Mouse (Mus musculus) embryonic facial prominence, embryonic 12.5 days (tissue): Measurements from ENCODE around the gene Hoxa4. TPM values are rescaled to one million over a fixed set of nuclear protein-coding genes. Genes with fewer than 3 reads are reported as not detected.

ENCODE experiments used
- ATAC-seq: fragments of 200-750 bp; cut with Nextera tagmentation; 2 replicates; pipeline ENCODE4 v1.8.0; 2017; ENCODE audit not compliant: insufficient number of reproducible peaks, insufficient read depth, low FRiP score, low TSS enrichment
- H3K27ac ChIP-seq: fragments of 300-500 bp; sonication (generic); 2 replicates; pipeline ENCODE4 v1.5.1; 2016; ENCODE audit warnings: mild to moderate bottlenecking
- H3K27me3 ChIP-seq: fragments of 300-500 bp; sonication (generic); 2 replicates; pipeline ENCODE4 v1.6.1; 2016; ENCODE audit warnings: mild to moderate bottlenecking, moderate library complexity
- H3K36me3 ChIP-seq: fragments of 300-500 bp; sonication (generic); 2 replicates; pipeline ENCODE4 v1.6.1; 2016; ENCODE audit warnings: mild to moderate bottlenecking
- H3K4me1 ChIP-seq: fragments of 300-500 bp; sonication (generic); 2 replicates; pipeline ENCODE4 v1.6.1; 2016
- H3K4me2 ChIP-seq: fragments of 300-500 bp; sonication (generic); replicated peaks from 2 replicates; pipeline ENCODE4 v1.6.1; 2016; ENCODE audit warnings: mild to moderate bottlenecking, moderate library complexity
- H3K4me3 ChIP-seq: fragments of 300-500 bp; sonication (generic); 2 replicates; pipeline ENCODE4 v1.5.1; 2016; ENCODE audit warnings: mild to moderate bottlenecking
- H3K9ac ChIP-seq: fragments of 300-500 bp; sonication (generic); 2 replicates; pipeline ENCODE4 v1.6.1; 2016; ENCODE audit warnings: mild to moderate bottlenecking, moderate library complexity
- H3K9me3 ChIP-seq: fragments of 300-500 bp; sonication (generic); 2 replicates; pipeline ENCODE4 v1.6.1; 2016; ENCODE audit warnings: mild to moderate bottlenecking, moderate library complexity
- WGBS: fragments of 180-500 bp; shearing (Covaris S2); methylation state at CpG from one replicate; pipeline ENCODE4 v1.1.7; 2016; 5-methylcytosine and 5-hydroxymethylcytosine counted together
- polyA plus RNA-seq: library from polyadenylated mRNA; unstranded; fragments of >200 nt; fragmentation: Nextera tagmentation; extraction: Ambion mirVana; gene quantifications from 2 replicates; pipeline ENCODE4 v1.2.1, GENCODE M21; 2016

Hoxa4 gene
- polyA plus RNA-seq, 1 experiment from 2014 or later, result not detected

DNA sequence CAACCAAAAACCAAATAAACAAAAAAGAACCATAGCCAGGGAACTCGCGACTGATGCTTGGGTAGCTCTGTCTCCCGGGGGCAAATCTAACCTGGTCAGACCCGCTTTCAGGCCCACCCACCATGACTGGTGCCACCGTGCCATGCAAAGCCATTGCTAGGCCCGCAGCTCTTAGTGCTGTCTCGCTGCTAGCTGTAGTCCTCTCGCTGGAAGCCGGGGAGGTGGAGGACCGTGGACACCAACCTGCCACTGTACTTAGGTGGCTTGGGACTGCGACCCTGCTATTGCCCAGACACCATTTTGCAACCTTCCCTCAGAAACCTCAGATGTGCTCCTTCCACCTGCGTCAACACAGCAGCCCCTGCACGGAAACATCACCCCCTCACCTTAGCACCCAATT is 20.4 kb upstream of the Hoxa4 start:
- no peak overlapping the region for H3K4me3 ChIP-seq
- H3K4me1 ChIP-seq, result peaks cover 3% of the 10 kb centered on the region
- H3K9ac ChIP-seq, result no peak overlapping the region
- no peaks in the 10 kb centered on the region for H3K9me3 ChIP-seq
- no peak for ATAC-seq
- 3% methylated on average over 13 of the region's 13 CpGs for WGBS
- peaks cover 95% of the 10 kb centered on the region for H3K27me3 ChIP-seq
- no peaks in the 10 kb centered on the region for H3K36me3 ChIP-seq
- no peak overlapping the region for H3K27ac ChIP-seq
- H3K4me2 ChIP-seq, result no peak overlapping the region

DNA sequence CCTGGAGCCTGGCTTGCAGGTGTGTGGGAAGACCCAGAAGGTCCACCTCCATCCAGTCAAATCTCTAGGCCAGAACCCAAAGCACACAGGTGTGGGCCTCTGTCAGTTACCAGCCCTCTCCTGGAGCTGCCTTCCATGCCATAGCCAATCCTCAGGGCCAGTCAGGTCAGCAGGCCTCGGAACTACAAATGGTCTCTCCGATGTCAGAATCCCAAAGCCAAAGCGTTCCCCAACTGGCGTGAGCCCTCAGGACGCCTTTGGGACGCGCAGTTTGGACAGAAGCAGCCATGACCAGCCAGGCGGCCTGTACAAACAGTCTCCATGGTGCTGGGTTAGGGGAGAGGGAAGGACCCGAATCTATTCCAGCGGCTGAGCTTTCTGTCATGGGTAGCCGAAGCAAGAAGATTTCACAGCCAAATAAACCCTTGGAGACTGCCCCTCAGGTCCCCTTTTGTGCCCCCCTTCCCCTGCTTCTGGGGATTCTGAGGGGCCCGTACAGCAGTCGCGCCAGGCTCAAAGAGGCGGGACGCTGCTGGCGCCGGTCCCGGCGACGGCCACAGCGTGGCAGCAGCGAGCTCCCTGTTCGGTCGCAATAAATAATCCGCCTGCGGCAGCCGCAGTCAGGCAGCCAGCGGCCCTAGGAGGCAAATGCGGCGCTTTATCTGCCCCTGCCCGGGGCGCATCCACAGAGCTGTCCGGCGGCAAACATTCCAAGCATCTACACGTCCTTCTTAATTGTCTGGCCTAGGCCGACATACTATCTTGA is 19.8 kb upstream of the Hoxa4 start:
- Histone ChIP-seq H3K27ac (no peak overlapping the region), H3K9ac (no peak overlapping the region), H3K9me3 (no peaks in the 10 kb centered on the region), H3K36me3 (no peaks in the 10 kb centered on the region), H3K4me1 (no peaks in the 10 kb centered on the region), H3K4me3 (no peak overlapping the region), H3K27me3 (peaks cover 95% of the 10 kb centered on the region), H3K4me2 (no peak overlapping the region)
- WGBS, result under 1% methylated on average over 37 of the region's 37 CpGs
- ATAC-seq, result no peak

- Histone ChIP-seq H3K9ac (no peak overlapping the region), H3K9me3 (no peaks in the 10 kb centered on the region), H3K36me3 (no peaks in the 10 kb centered on the region), H3K4me2 (no peak overlapping the region), H3K4me1 (no peaks in the 10 kb centered on the region), H3K27ac (no peak overlapping the region), H3K27me3 (peaks cover 95% of the 10 kb centered on the region), H3K4me3 (no peak overlapping the region)
- ATAC-seq, result no peak
- 5% methylated on average over 12 of the region's 12 CpGs for WGBS
Measured at GRCm38 (mm10) chr6:52209685-52210046, 18.1 kb upstream of the Hoxa4 start.

- no peak overlapping the region for H3K4me3 ChIP-seq
- H3K27me3 ChIP-seq, result peaks cover 95% of the 10 kb centered on the region
- H3K9ac ChIP-seq, result no peak overlapping the region
- no peak overlapping the region for H3K4me2 ChIP-seq
- no peak for ATAC-seq
- WGBS, result 3% methylated on average over 18 of the region's 18 CpGs
- no peaks in the 10 kb centered on the region for H3K9me3 ChIP-seq
- 0 out of 2 replicates have a peak, but pooled peaks cover 4% of the 10 kb centered on the region for H3K4me1 ChIP-seq
- H3K27ac ChIP-seq, result no peak overlapping the region
- no peaks in the 10 kb centered on the region for H3K36me3 ChIP-seq
Measured at GRCm38 (mm10) chr6:52208868-52209684, 17.5 kb upstream of the Hoxa4 start.

DNA sequence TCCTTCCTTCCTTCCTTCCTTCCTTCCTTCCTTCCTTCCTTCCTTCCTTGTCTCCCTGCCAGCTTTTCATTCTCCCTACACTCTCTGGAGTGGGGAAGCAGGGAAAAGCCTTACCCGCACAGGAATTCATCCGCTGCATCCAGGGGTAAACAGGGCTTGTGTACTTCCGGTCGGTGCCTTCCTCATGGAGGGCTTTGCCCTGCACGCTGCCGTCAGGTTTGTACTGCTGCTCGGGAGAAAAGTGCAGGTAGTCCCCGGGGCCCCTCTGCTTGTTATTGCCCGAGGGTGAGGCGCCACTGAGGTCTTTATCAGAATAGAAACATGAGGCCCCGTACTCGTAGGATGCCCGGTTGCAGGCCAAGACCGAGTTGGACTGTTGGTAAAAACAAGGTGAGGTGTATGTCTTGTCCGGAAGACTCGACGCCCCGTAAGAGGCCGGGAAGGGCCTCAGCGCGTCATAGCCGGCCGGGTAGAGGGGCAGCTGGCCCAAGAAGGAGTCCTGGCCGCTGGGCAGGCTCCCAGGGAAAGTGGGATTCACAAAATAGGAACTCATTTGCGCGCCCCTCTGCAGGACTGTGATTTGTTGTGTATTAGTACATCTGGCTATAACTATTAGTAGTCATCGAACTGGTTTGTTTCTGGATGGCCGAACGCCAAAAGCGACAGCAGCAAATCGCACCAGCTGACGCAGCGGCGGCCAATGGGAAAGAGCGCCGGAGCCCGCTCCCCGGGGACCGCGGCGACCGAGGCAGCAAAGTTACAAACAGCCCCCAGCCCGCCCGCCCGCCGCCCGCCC is 16.7 kb upstream of the Hoxa4 start, which contains the start of gene Hoxa6:
TSS of gene Hoxa6 (minus strand) at position 651 of the 796 bp plus-strand sequence.
- no peak for ATAC-seq

DNA sequence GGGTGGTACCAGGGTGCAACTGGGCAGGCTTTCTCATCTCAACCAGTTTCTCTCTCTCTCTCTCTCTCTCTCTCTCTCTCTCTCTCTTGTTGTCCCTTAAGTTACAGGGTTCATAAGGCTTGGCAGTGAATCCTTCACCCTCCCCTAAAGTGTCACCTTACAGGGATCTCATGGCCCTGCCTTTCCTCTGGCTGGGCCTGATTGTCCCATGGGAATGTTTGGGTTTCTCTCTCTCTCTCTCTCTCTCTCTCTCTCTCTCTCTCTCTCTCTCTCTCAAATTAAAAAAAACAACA is 16.1 kb upstream of the Hoxa4 start:
- Histone ChIP-seq H3K9me3 (no peaks in the 10 kb centered on the region), H3K27ac (no peak overlapping the region), H3K4me1 (0 out of 2 replicates have a peak, but pooled peaks cover 9% of the 10 kb centered on the region), H3K27me3 (peaks cover 99% of the 10 kb centered on the region), H3K9ac (no peak overlapping the region), H3K36me3 (no peaks in the 10 kb centered on the region), H3K4me3 (no peak overlapping the region), H3K4me2 (no peak overlapping the region)
- ATAC-seq, result no peak

More for the DNA sequence above, 16.7 kb upstream of the Hoxa4 start, which contains the start of gene Hoxa6:
- Histone ChIP-seq H3K4me1 (0 out of 2 replicates have a peak, but pooled peaks cover 9% of the 10 kb centered on the region), H3K27me3 (peaks cover 97% of the 10 kb centered on the region), H3K27ac (no peak within 1 kb of the TSS), H3K4me2 (no peak within 1 kb of the TSS), H3K9ac (no peak within 1 kb of the TSS), H3K4me3 (no peak within 1 kb of the TSS), H3K9me3 (no peaks in the 10 kb centered on the region), H3K36me3 (no peaks in the 10 kb centered on the region)
- under 1% methylated on average over 47 of the region's 47 CpGs for WGBS

GRCm38 (mm10) chr6:52206882-52207683 is 15.5 kb upstream of the Hoxa4 start:
- no peak for ATAC-seq
- H3K36me3 ChIP-seq, result no peaks in the 10 kb centered on the region
- no peak overlapping the region for H3K4me2 ChIP-seq
- H3K27ac ChIP-seq, result no peak overlapping the region
- no peak overlapping the region for H3K4me3 ChIP-seq
- H3K9ac ChIP-seq, result no peak overlapping the region
- 3% methylated on average over 4 of the region's 4 CpGs for WGBS
- H3K4me1 ChIP-seq, result 0 out of 2 replicates have a peak, but pooled peaks cover 9% of the 10 kb centered on the region
- peaks cover 98% of the 10 kb centered on the region for H3K27me3 ChIP-seq
- H3K9me3 ChIP-seq, result no peaks in the 10 kb centered on the region

DNA sequence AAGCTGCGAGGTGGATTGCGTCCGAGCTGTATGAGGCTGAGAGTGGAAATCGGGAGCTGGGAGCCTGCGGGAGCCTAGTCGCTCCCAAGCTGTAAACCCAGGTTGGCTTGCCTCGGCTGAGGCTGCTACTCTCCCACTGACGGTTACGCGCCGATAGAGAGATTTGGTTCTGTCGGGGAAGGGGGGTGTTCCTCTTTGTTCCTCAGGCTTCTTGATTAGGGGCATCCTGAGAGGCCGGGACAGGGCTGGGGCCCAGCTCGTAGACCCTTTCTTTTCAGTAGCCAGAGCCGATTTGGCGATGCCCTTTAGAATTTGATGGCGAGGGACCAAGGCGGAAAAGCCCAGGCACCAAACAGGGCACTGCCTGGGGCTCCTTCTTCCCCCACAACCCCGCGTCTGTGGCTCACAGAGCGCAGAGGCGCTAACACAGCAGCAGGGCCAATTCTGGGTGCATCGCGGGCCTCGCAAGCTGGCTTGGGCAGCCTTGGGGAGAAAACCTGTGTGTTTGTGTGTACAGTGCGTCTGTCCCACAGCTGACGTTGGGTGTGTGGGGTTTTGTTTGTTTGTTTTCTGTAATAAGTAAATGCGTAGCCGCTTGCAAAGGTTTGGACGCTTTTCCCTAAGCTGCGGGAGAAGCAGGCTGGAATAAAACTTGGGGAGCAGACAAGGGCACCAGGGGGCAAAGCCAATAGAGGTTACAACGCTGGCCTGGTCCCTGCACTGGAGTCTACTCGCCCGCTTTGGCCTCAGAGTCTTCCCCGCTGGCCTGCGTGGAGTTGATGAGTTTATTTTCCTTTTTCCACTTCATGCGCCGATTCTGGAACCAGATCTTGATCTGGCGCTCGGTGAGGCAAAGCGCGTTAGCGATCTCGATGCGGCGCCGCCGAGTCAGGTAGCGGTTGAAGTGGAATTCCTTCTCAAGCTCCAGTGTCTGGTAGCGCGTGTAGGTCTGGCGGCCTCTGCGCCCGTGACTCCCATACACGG is 14.4 kb upstream of the Hoxa4 start:
- H3K4me1 ChIP-seq, result 0 out of 2 replicates have a peak, but pooled peaks cover 9% of the 10 kb centered on the region

DNA sequence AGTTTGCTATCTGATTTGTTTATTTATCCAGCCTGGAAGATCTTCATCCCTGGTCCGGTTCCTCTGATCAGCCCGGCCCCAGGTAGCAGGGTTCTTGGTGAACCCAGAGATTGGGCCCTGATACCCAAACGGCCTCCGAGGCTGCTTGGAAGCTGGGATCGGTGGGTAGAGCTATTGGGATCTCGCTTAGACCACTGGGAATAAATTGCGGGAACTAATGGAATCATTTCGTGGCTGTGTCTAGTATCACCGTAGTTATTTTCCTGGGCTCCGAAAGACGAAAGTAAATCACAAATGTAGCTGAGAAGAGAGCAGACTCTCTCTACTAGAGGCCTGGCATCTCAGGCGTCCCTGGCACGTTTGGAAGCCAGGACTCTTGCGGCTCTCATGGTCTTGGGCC is 13.7 kb upstream of the Hoxa4 start:
- H3K9me3 ChIP-seq, result no peaks in the 10 kb centered on the region
- H3K4me2 ChIP-seq, result no peak overlapping the region
- H3K4me3 ChIP-seq, result no peak overlapping the region
- H3K4me1 ChIP-seq, result 0 out of 2 replicates have a peak, but pooled peaks cover 9% of the 10 kb centered on the region
- peaks cover 93% of the 10 kb centered on the region for H3K27me3 ChIP-seq
- ATAC-seq, result no peak
- no peak overlapping the region for H3K27ac ChIP-seq
- H3K9ac ChIP-seq, result no peak overlapping the region
- no peaks in the 10 kb centered on the region for H3K36me3 ChIP-seq
- 3% methylated on average over 14 of the region's 14 CpGs for WGBS

More for the DNA sequence above, 14.4 kb upstream of the Hoxa4 start:
- H3K9me3 ChIP-seq, result no peaks in the 10 kb centered on the region
- no peak overlapping the region for H3K9ac ChIP-seq
- WGBS, result 1% methylated on average over 55 of the region's 55 CpGs
- peaks cover 92% of the 10 kb centered on the region for H3K27me3 ChIP-seq
- no peaks in the 10 kb centered on the region for H3K36me3 ChIP-seq
- H3K4me2 ChIP-seq, result no peak overlapping the region
- ATAC-seq, result no peak
- no peak overlapping the region for H3K4me3 ChIP-seq
- H3K27ac ChIP-seq, result no peak overlapping the region

- Histone ChIP-seq H3K4me1 (0 out of 2 replicates have a peak, but pooled peaks cover 9% of the 10 kb centered on the region), H3K4me2 (peak within 1 kb of the TSS; percentile 41), H3K4me3 (peak within 1 kb of the TSS; percentile 17), H3K27me3 (peaks cover 93% of the 10 kb centered on the region), H3K27ac (no peak within 1 kb of the TSS), H3K9ac (no peak within 1 kb of the TSS), H3K36me3 (no peaks in the 10 kb centered on the region), H3K9me3 (no peaks in the 10 kb centered on the region)
- under 1% methylated on average over 65 of the region's 65 CpGs for WGBS
- no peak for ATAC-seq
Measured at GRCm38 (mm10) chr6:52204050-52204752, 12.6 kb upstream of the Hoxa4 start, which contains the start of gene Hoxa5. Hoxa5 (minus strand) TSS chr6:52204587.
